Mouse (Mus musculus) olfactory bulb, adult 2 months (tissue): ENCODE data around the gene Fbxo41.

Experiments used
- CTCF ChIP-seq: fragments of 200-500 bp; IDR thresholded peaks from 2 replicates; pipeline ENCODE4 v1.5.1; 2012; ENCODE audit warnings: low read depth, mild to moderate bottlenecking, low read length, moderate library complexity; ENCODE audit not compliant: insufficient read depth
- POLR2A ChIP-seq: fragments of 200-500 bp; IDR thresholded peaks from 2 replicates; pipeline ENCODE4 v1.6.1; 2012; ENCODE audit warnings: mild to moderate bottlenecking, low read depth, low read length, moderate library complexity; ENCODE audit not compliant: insufficient read depth

GRCm38 (mm10) chr6:85508602-85509001 lies 5.8 kb upstream of the Fbxo41 start:
- TF ChIP-seq POLR2A (no peak), CTCF (no peak)
